Mouse (Mus musculus) telencephalon, adult 2 months (tissue): ENCODE measurements at regions not wholly inside any gene's neighbourhood (a gene's known extent, or its start where the extent isn't known, plus 50 kb on each side); places are given as distances from the start of the nearest gene placed in this dataset.

Experiments
- DNase-seq: peaks from one replicate; pipeline ENCODE4 v3.0.0-alpha.2; 2011; ENCODE audit warnings: low read depth, low spot score

DNA sequence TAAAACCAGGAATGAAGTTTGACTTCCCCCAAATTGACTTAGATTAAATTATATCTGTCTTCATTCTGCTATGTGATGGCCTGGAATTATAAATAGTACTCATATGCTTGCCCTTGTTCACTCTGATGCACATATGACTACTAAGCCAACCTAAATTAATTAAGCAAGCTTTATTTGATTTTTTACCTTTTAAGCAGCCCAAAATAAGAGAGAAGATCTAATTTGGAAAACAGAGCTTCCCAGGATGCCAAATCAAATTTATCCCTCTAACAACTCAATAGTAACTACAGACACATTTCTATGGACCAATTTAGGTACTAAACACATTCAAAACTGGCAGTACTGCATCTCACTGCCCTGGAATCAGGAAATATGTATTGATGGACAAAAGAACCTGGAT, 342.1 kb upstream of the Slc8a1 start:
- DNase-seq = no peak
